Mouse (Mus musculus) midbrain, embryonic 12.5 days (tissue): ENCODE measurements at regions not wholly inside any gene's neighbourhood (a gene's known extent, or its start where the extent isn't known, plus 50 kb on each side); places are given as distances from the start of the nearest gene placed in this dataset.
A peak's percentile ranks its signal among the peaks of the same experiment; 100 is the strongest.

ENCODE experiments used
- ATAC-seq: fragments of 200-750 bp; cut with Nextera tagmentation; 2 replicates; pipeline ENCODE4 v1.8.0; 2017; ENCODE audit warnings: low read depth, moderate TSS enrichment, moderate library complexity; ENCODE audit not compliant: low FRiP score
- H3K27ac ChIP-seq: fragments of 300-500 bp; sonication (generic); replicated peaks from 2 replicates; pipeline ENCODE4 v1.5.1; 2016; ENCODE audit warnings: mild to moderate bottlenecking
- H3K27me3 ChIP-seq: fragments of 300-500 bp; sonication (generic); 2 replicates; pipeline ENCODE4 v1.6.1; 2016; ENCODE audit warnings: mild to moderate bottlenecking
- H3K36me3 ChIP-seq: fragments of 300-500 bp; sonication (generic); 2 replicates; pipeline ENCODE4 v1.6.1; 2016
- H3K4me1 ChIP-seq: fragments of 300-500 bp; sonication (generic); 2 replicates; pipeline ENCODE4 v1.6.1; 2016
- H3K4me2 ChIP-seq: fragments of 300-500 bp; sonication (generic); replicated peaks from 2 replicates; pipeline ENCODE4 v1.6.1; 2016; ENCODE audit warnings: mild to moderate bottlenecking, moderate library complexity
- H3K4me3 ChIP-seq: fragments of 300-500 bp; sonication (generic); 2 replicates; pipeline ENCODE4 v1.5.1; 2016; ENCODE audit warnings: mild to moderate bottlenecking
- H3K9ac ChIP-seq: fragments of 300-500 bp; sonication (generic); replicated peaks from 2 replicates; pipeline ENCODE4 v1.6.1; 2016; ENCODE audit warnings: mild to moderate bottlenecking, moderate library complexity
- H3K9me3 ChIP-seq: fragments of 300-500 bp; sonication (generic); 2 replicates; pipeline ENCODE4 v1.6.1; 2016; ENCODE audit warnings: mild to moderate bottlenecking
- WGBS: fragments of 180-500 bp; shearing (Covaris S2); methylation state at CpG from one replicate; pipeline ENCODE4 v1.1.7; 2016; 5-methylcytosine and 5-hydroxymethylcytosine counted together

- H3K36me3 ChIP-seq = no peaks in the 10 kb centered on the region
- H3K9me3 ChIP-seq = no peaks in the 10 kb centered on the region
- WGBS = 90% methylated on average over 9 of the region's 9 CpGs
These were observed 305.9 kb downstream of the Lpin1 start for GRCm38 (mm10) chr12:16304701-16305377.

GRCm38 (mm10) chr12:16285061-16285460, 325.7 kb downstream of the Lpin1 start:
- WGBS = 89% methylated on average over 5 of the region's 5 CpGs
- Histone ChIP-seq H3K36me3 (no peaks in the 10 kb centered on the region), H3K4me3 (no peak overlapping the region), H3K27ac (no peak overlapping the region), H3K4me1 (no peaks in the 10 kb centered on the region), H3K9me3 (no peaks in the 10 kb centered on the region), H3K4me2 (no peak overlapping the region), H3K9ac (no peak overlapping the region), H3K27me3 (no peaks in the 10 kb centered on the region)
- ATAC-seq = no peak

More at GRCm38 (mm10) chr12:16304701-16305377, 305.9 kb downstream of the Lpin1 start:
- H3K4me2 ChIP-seq = no peak overlapping the region
- no peaks in the 10 kb centered on the region for H3K4me1 ChIP-seq
- no peak overlapping the region for H3K27ac ChIP-seq
- ATAC-seq = no peak
- no peaks in the 10 kb centered on the region for H3K27me3 ChIP-seq
- H3K4me3 ChIP-seq = no peak overlapping the region
- H3K9ac ChIP-seq = no peak overlapping the region

- no peak for ATAC-seq
- no peak overlapping the region for H3K4me3 ChIP-seq
- no peaks in the 10 kb centered on the region for H3K36me3 ChIP-seq
- no peak overlapping the region for H3K9ac ChIP-seq
- H3K27me3 ChIP-seq = no peaks in the 10 kb centered on the region
- no peak overlapping the region for H3K27ac ChIP-seq
- no peaks in the 10 kb centered on the region for H3K9me3 ChIP-seq
- H3K4me2 ChIP-seq = no peak overlapping the region
- peaks cover 11% of the 10 kb centered on the region for H3K4me1 ChIP-seq
- WGBS = 89% methylated on average over 2 of the region's 2 CpGs
These were observed 331.6 kb downstream of the Lpin1 start for GRCm38 (mm10) chr12:16279146-16279545.

GRCm38 (mm10) chr12:16277567-16278332, 333.0 kb downstream of the Lpin1 start:
- Histone ChIP-seq H3K4me1 (peaks cover 11% of the 10 kb centered on the region), H3K9me3 (no peaks in the 10 kb centered on the region), H3K27ac (no peak overlapping the region), H3K9ac (no peak overlapping the region), H3K4me2 (no peak overlapping the region), H3K27me3 (no peaks in the 10 kb centered on the region), H3K36me3 (no peaks in the 10 kb centered on the region), H3K4me3 (no peak overlapping the region)
- WGBS = 44% methylated on average over 4 of the region's 4 CpGs
- ATAC-seq = peak; percentile 44; the same call in 1 of the 2 replicates

GRCm38 (mm10) chr12:16277144-16277543, 333.6 kb downstream of the Lpin1 start:
- H3K4me3 ChIP-seq = no peak overlapping the region
- H3K27ac ChIP-seq = no peak overlapping the region
- WGBS = 59% methylated on average over 2 of the region's 2 CpGs
- H3K4me2 ChIP-seq = no peak overlapping the region
- no peaks in the 10 kb centered on the region for H3K9me3 ChIP-seq
- ATAC-seq = no peak
- no peaks in the 10 kb centered on the region for H3K27me3 ChIP-seq
- peaks cover 11% of the 10 kb centered on the region for H3K4me1 ChIP-seq
- no peak overlapping the region for H3K9ac ChIP-seq
- no peaks in the 10 kb centered on the region for H3K36me3 ChIP-seq

GRCm38 (mm10) chr12:16276301-16276700, 334.5 kb downstream of the Lpin1 start:
- 89% methylated on average over 4 of the region's 4 CpGs for WGBS
- H3K9me3 ChIP-seq = no peaks in the 10 kb centered on the region
- peaks cover 11% of the 10 kb centered on the region for H3K4me1 ChIP-seq
- H3K27ac ChIP-seq = no peak overlapping the region
- H3K27me3 ChIP-seq = no peaks in the 10 kb centered on the region
- H3K4me3 ChIP-seq = no peak overlapping the region
- H3K4me2 ChIP-seq = no peak overlapping the region
- H3K9ac ChIP-seq = no peak overlapping the region
- ATAC-seq = no peak
- no peaks in the 10 kb centered on the region for H3K36me3 ChIP-seq

GRCm38 (mm10) chr12:16272441-16272840, 338.3 kb downstream of the Lpin1 start:
- Histone ChIP-seq H3K9me3 (no peaks in the 10 kb centered on the region), H3K36me3 (no peaks in the 10 kb centered on the region), H3K4me2 (no peak overlapping the region), H3K27ac (no peak overlapping the region), H3K4me1 (peaks cover 3% of the 10 kb centered on the region; the same call in 1 of the 2 replicates), H3K9ac (no peak overlapping the region), H3K27me3 (no peaks in the 10 kb centered on the region), H3K4me3 (no peak overlapping the region)
- no peak for ATAC-seq

- H3K9ac ChIP-seq = no peak overlapping the region
- no peaks in the 10 kb centered on the region for H3K9me3 ChIP-seq
- H3K27me3 ChIP-seq = no peaks in the 10 kb centered on the region
- no peaks in the 10 kb centered on the region for H3K36me3 ChIP-seq
- H3K4me2 ChIP-seq = no peak overlapping the region
- no peak for ATAC-seq
- WGBS = 78% methylated on average over 7 of the region's 7 CpGs
- no peak overlapping the region for H3K27ac ChIP-seq
- H3K4me3 ChIP-seq = no peak overlapping the region
- H3K4me1 ChIP-seq = no peaks in the 10 kb centered on the region
These were observed 339.9 kb downstream of the Lpin1 start for GRCm38 (mm10) chr12:16270876-16271275.

GRCm38 (mm10) chr12:16269706-16270105, 341.1 kb downstream of the Lpin1 start:
- Histone ChIP-seq H3K27me3 (no peaks in the 10 kb centered on the region), H3K9me3 (no peaks in the 10 kb centered on the region), H3K27ac (no peak overlapping the region), H3K4me2 (no peak overlapping the region), H3K36me3 (no peaks in the 10 kb centered on the region), H3K9ac (no peak overlapping the region), H3K4me1 (no peaks in the 10 kb centered on the region), H3K4me3 (no peak overlapping the region)
- WGBS = 79% methylated on average over 4 of the region's 4 CpGs
- ATAC-seq = no peak

GRCm38 (mm10) chr12:16268621-16269165, 342.1 kb downstream of the Lpin1 start:
- 52% methylated on average over 8 of the region's 8 CpGs for WGBS
- Histone ChIP-seq H3K27me3 (no peaks in the 10 kb centered on the region), H3K9ac (no peak overlapping the region), H3K27ac (no peak overlapping the region), H3K36me3 (no peaks in the 10 kb centered on the region), H3K4me2 (no peak overlapping the region), H3K4me1 (no peaks in the 10 kb centered on the region), H3K4me3 (no peak overlapping the region), H3K9me3 (no peaks in the 10 kb centered on the region)
- no peak for ATAC-seq

GRCm38 (mm10) chr12:16261465-16261864, 349.3 kb downstream of the Lpin1 start:
- H3K9me3 ChIP-seq = no peaks in the 10 kb centered on the region
- H3K27ac ChIP-seq = no peak overlapping the region
- 84% methylated on average over 4 of the region's 4 CpGs for WGBS
- no peaks in the 10 kb centered on the region for H3K36me3 ChIP-seq
- H3K4me3 ChIP-seq = no peak overlapping the region
- no peak overlapping the region for H3K4me2 ChIP-seq
- no peak for ATAC-seq
- H3K9ac ChIP-seq = no peak overlapping the region
- H3K4me1 ChIP-seq = no peaks in the 10 kb centered on the region
- no peaks in the 10 kb centered on the region for H3K27me3 ChIP-seq

GRCm38 (mm10) chr12:16260981-16261380, 349.8 kb downstream of the Lpin1 start:
- H3K27ac ChIP-seq = no peak overlapping the region
- H3K4me1 ChIP-seq = no peaks in the 10 kb centered on the region
- WGBS = 78% methylated on average over 8 of the region's 8 CpGs
- no peaks in the 10 kb centered on the region for H3K9me3 ChIP-seq
- no peak overlapping the region for H3K4me2 ChIP-seq
- H3K27me3 ChIP-seq = no peaks in the 10 kb centered on the region
- no peak overlapping the region for H3K9ac ChIP-seq
- no peaks in the 10 kb centered on the region for H3K36me3 ChIP-seq
- no peak overlapping the region for H3K4me3 ChIP-seq
- ATAC-seq = no peak
